Comparison of ENCODE assay signal across 33 mouse cellular contexts in the genomic region with DNA sequence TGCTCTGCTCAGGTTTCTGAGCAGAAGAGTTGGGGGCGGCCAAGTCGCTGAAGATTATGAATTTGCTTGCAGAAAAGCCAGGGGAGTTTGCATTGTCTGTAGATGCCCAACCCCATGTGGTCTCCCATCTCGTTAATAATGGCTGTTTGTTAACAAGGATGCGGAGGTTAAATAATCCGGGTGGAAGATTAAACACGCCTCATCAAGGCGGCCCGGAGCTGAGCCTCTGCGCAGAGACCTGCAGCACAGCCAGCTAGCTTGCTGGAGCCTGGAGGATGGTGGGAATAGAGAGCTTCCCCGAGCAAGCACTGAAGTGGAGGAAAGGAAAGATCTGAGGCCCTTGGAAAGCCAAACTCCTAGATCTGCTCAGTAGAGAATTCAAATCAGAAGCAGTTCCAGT. TPM values are rescaled to one million over a fixed set of nuclear protein-coding genes. Genes with fewer than 3 reads are reported as not detected.
DNase-seq lines count a peak whose midpoint lies in the region; ATAC-seq and TF ChIP-seq lines count a peak whose summit lies in the region.
"Had no signal": no experiment of that assay in that cellular context is flagged by ENCODE, and none has a peak within 500 bp of the region (broad histone marks: within the 10 kb centered on the region; RNA-seq: fewer than 3 reads in every experiment).

No protein-coding gene starts in this region.

- no peak overlapping the region for H3K4me2 ChIP-seq in limb, embryonic 11.5 days (ENCODE audit: low read depth, severe bottlenecking)
- peak overlapping the region; percentile 47 for H3K4me2 ChIP-seq in limb, embryonic 13.5 days (replicated peaks)
- H3K4me2 ChIP-seq: embryonic facial prominence, embryonic 13.5 days; forebrain, embryonic 15.5 days; heart, embryonic 15.5 days; hindbrain, embryonic 15.5 days; liver, embryonic 15.5 days; lung, embryonic 14.5 days; stomach, embryonic 15.5 days had no signal

- peak; percentile 42 for DNase-seq in embryo, embryonic 9.5 days (ENCODE audit: extremely low spot score)
- DNase-seq in embryo, embryonic 10.5 days (ENCODE audit: low spot score) = no peak
- DNase-seq in limb, embryonic 11.5 days (ENCODE audit: low spot score) = peak; percentile 52
- no peak for DNase-seq in limb, embryonic 10.5 days (ENCODE audit: low spot score)
- peak; percentile 56 for DNase-seq in brain, embryonic 14.5 days (ENCODE audit: low read depth)
- no peak for DNase-seq in left cerebral cortex, postnatal 10 days (ENCODE audit: extremely low spot score in 1 of 2, low spot score in 2 of 2)
- no peak for DNase-seq in spleen, postnatal 14 days (ENCODE audit: low spot score in 2 of 2)
- DNase-seq: adrenal gland, adult 8-10 months; cerebellum, adult 11 months; cerebellum, adult 9-11 months; gastrocnemius, postnatal 25 days; heart, adult 11 months; kidney, adult 9 months; kidney, postnatal 10 days; lung, postnatal 14 days had no signal

- peaks cover 57% of the 10 kb centered on the region for H3K27me3 ChIP-seq in limb, embryonic 11.5 days (ENCODE audit: control insufficient read depth, insufficient read depth, low read length)
- peaks cover 97% of the 10 kb centered on the region for H3K27me3 ChIP-seq in limb, embryonic 10.5 days (ENCODE audit: low read depth, poor library complexity, severe bottlenecking)
- H3K27me3 ChIP-seq in limb, embryonic 13.5 days = peaks cover 89% of the 10 kb centered on the region

- no peak for TF ChIP-seq CTCF in brain, embryonic 14.5 days (IDR thresholded peaks at IDR 0.05; ENCODE audit: borderline replicate concordance, extremely low read depth, insufficient read depth, insufficient read length)

- WGBS in limb, embryonic 11.5 days = 3% methylated on average over 10 of the region's 10 CpGs
- 5% methylated on average over 10 of the region's 10 CpGs for WGBS in limb, embryonic 10.5 days
- 3% methylated on average over 10 of the region's 10 CpGs for WGBS in limb, embryonic 13.5 days

- H3K4me3 ChIP-seq in limb, embryonic 11.5 days (ENCODE audit: low read depth, low read length) = no peak overlapping the region
- no peak overlapping the region; the same call in 1 of the 2 replicates for H3K4me3 ChIP-seq in limb, embryonic 10.5 days
- no peak overlapping the region for H3K4me3 ChIP-seq in limb, embryonic 13.5 days
- H3K4me3 ChIP-seq: embryonic facial prominence, embryonic 13.5 days; forebrain, embryonic 10.5 days; forebrain, embryonic 15.5 days; heart, embryonic 10.5 days; hindbrain, embryonic 15.5 days; liver, embryonic 15.5 days; stomach, embryonic 15.5 days had no signal

- intact Hi-C loops in left cerebral cortex, postnatal 10 days (cut with DNase I) = no loop called here

- ATAC-seq in limb, embryonic 11.5 days (ENCODE audit: insufficient number of reproducible peaks, low FRiP score, low TSS enrichment, low read depth) = no peak
- ATAC-seq in limb, embryonic 13.5 days (ENCODE audit: low FRiP score, low read depth) = no peak
- ATAC-seq: forebrain, embryonic 15.5 days; intestine, embryonic 16.5 days had no signal

- TF ChIP-seq POLR2A in brain, embryonic 14.5 days (IDR thresholded peaks at IDR 0.05; ENCODE audit: borderline replicate concordance, extremely low read depth, insufficient read depth, insufficient read length, poor library complexity, severe bottlenecking) = no peak

- no peaks in the 10 kb centered on the region for H3K9me3 ChIP-seq in limb, embryonic 11.5 days (ENCODE audit: control insufficient read depth, low read length)
- no peaks in the 10 kb centered on the region for H3K9me3 ChIP-seq in limb, embryonic 10.5 days (replicated peaks)
- H3K9me3 ChIP-seq in limb, embryonic 13.5 days = no peaks in the 10 kb centered on the region
- H3K9me3 ChIP-seq: embryonic facial prominence, embryonic 13.5 days; forebrain, embryonic 10.5 days; forebrain, embryonic 15.5 days; G1E; heart, embryonic 10.5 days; heart, embryonic 15.5 days; hindbrain, embryonic 15.5 days; liver, embryonic 15.5 days; stomach, embryonic 15.5 days had no signal

- peaks cover 14% of the 10 kb centered on the region for H3K4me1 ChIP-seq in limb, embryonic 11.5 days (ENCODE audit: control insufficient read depth, insufficient read depth, low read length)
- H3K4me1 ChIP-seq in limb, embryonic 10.5 days = peaks cover 32% of the 10 kb centered on the region
- H3K4me1 ChIP-seq in limb, embryonic 13.5 days = peaks cover 25% of the 10 kb centered on the region
- H3K4me1 ChIP-seq: forebrain, embryonic 15.5 days; heart, embryonic 10.5 days; heart, embryonic 15.5 days; hindbrain, embryonic 15.5 days; liver, embryonic 15.5 days; stomach, embryonic 15.5 days had no signal

- H3K36me3 ChIP-seq in limb, embryonic 11.5 days (ENCODE audit: control insufficient read depth, insufficient read depth, low read length) = no peaks in the 10 kb centered on the region
- H3K36me3 ChIP-seq in limb, embryonic 10.5 days = no peaks in the 10 kb centered on the region
- no peaks in the 10 kb centered on the region for H3K36me3 ChIP-seq in limb, embryonic 13.5 days
- H3K36me3 ChIP-seq: embryonic facial prominence, embryonic 13.5 days; forebrain, embryonic 10.5 days; forebrain, embryonic 15.5 days; G1E; heart, embryonic 10.5 days; heart, embryonic 15.5 days; hindbrain, embryonic 15.5 days; liver, embryonic 15.5 days; stomach, embryonic 15.5 days had no signal

- no peak overlapping the region for H3K27ac ChIP-seq in limb, embryonic 11.5 days (replicated peaks; ENCODE audit: low read depth, low read length)
- no peak overlapping the region for H3K27ac ChIP-seq in limb, embryonic 10.5 days
- H3K27ac ChIP-seq in limb, embryonic 13.5 days = no peak overlapping the region
- H3K27ac ChIP-seq: embryonic facial prominence, embryonic 13.5 days; forebrain, embryonic 10.5 days; forebrain, embryonic 15.5 days; heart, embryonic 10.5 days; heart, embryonic 15.5 days; hindbrain, embryonic 15.5 days; liver, embryonic 15.5 days; stomach, embryonic 15.5 days had no signal

- H3K9ac ChIP-seq in limb, embryonic 11.5 days (ENCODE audit: low read length) = no peak overlapping the region
- H3K9ac ChIP-seq in limb, embryonic 13.5 days = no peak overlapping the region
- H3K9ac ChIP-seq: embryonic facial prominence, embryonic 13.5 days; forebrain, embryonic 15.5 days; heart, embryonic 15.5 days; hindbrain, embryonic 15.5 days; liver, embryonic 15.5 days; lung, embryonic 14.5 days; stomach, embryonic 15.5 days had no signal

RNA-seq across cellular contexts. Expression of gene Evx1, which starts 10.0 kb away (rescaled TPM):
- 3.8 and 5.1 TPM in 2 replicates for polyA plus RNA-seq in limb, embryonic 11.5 days (2014; fragmentation: Nextera tagmentation; extraction: Ambion mirVana)
- polyA plus RNA-seq in limb, embryonic 10.5 days (2016; fragmentation: Nextera tagmentation; extraction: Ambion mirVana) = 1.4 and 3.7 TPM in 2 replicates
- 1.5 and 3.7 TPM in 2 replicates for polyA plus RNA-seq in brain, embryonic 14.5 days (2012; rRNA removed)
- 0.89 and 1.4 TPM in 2 replicates for polyA plus RNA-seq in limb, embryonic 13.5 days (2015; fragmentation: Nextera tagmentation; extraction: Ambion mirVana)
- total RNA-seq in left cerebral cortex, postnatal 10 days (2021) = not detected
- total RNA-seq: adrenal gland, adult 8-10 months; G1E; gastrocnemius, adult 18-20 months; gastrocnemius, postnatal 25 days; heart, postnatal 25 days; left cerebral cortex, postnatal 14 days; liver, adult 2 months had no signal
- polyA plus RNA-seq: embryonic facial prominence, embryonic 13.5 days; forebrain, embryonic 10.5 days; forebrain, embryonic 15.5 days; frontal cortex, adult 2 months; G1E; heart, embryonic 15.5 days; intestine, embryonic 16.5 days; large intestine, adult 2 months; liver, adult 2 months; liver, embryonic 15.5 days; lung, embryonic 14.5 days; stomach, embryonic 15.5 days had no signal

Comparison
In these comparisons a context has a peak if more than half of its experiments do, and no peak if none do; other contexts are left out.
1. DNase-seq: peak in embryo, embryonic 9.5 days (single experiment), limb, embryonic 11.5 days (single experiment) and brain, embryonic 14.5 days (single experiment); none in embryo, embryonic 10.5 days (single experiment), limb, embryonic 10.5 days (single experiment), left cerebral cortex, postnatal 10 days (0 of 2) and spleen, postnatal 14 days (0 of 2).